Mouse (Mus musculus): ENCODE results near the gene Ralb.

Ralb gene

GRCm38 (mm10) chr1:119457993-119458605 lies 46.5 kb downstream of the Ralb start:
- in situ Hi-C loops (cut with MboI, MseI): no loop called here

DNA sequence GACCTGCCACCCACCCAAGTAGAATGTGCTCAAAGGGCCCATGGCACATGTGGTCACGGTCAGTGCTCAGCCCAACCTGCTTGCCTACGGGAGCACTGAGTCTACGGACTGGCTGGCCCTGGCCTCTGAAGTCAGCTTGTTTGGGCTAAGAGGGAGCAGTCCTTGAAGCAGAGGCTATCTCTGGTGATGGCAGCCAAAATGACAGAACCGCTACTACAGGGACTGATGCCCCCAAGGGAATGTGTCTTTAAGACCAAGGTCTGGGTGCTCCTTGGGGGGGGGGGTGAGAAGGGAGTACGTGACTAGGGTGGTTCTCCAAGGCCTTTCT lies 47.1 kb downstream of the Ralb start:
- in situ Hi-C loops (cut with MboI, MseI): no loop called here

DNA sequence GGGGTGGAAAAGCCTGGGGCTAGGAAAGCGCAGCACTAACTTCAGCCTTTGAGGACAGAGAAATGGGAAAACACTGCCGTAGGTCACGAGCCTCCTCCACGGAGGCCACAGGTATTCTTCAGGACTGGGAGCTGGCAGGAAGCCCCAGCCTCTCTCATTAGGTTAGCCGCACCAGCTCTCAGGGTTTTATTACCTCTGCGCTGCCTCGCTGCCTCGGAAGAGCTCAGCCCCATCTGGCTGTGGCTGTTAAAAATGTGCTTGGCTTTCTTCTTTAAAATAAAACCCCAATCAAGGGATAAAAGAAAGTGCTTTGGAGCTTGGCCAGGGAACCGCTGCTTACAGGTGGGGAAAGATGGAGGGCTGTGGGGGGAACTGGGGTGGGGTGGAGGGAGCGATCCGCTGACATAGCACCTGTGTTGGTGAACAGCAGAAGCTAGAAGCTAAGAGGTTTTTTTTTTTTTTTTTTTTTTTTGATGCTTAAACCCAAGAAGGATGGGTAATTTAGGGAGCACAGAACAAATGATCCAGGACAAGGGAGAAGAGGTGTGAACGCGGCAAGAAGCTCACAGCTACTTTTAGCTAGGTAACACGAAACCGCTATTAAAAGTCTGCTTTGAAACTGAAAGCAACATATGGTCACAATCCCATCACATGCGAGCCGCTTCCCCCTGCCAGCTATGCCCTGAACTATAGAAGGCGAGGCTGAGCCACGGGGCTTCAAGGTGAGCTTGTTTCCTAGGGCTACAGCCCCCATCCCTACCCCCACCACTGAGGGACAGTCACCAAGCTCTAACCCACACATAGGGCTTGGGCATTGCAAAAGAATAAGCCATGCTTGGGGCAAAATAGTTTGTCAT lies 47.7 kb downstream of the Ralb start:
- in situ Hi-C loops (cut with MboI, MseI): no loop called here

- in situ Hi-C loops (cut with MboI, MseI): no loop called here
These were observed 50.9 kb downstream of the Ralb start for GRCm38 (mm10) chr1:119453731-119454130.

GRCm38 (mm10) chr1:119451417-119451816 lies 53.2 kb downstream of the Ralb start:
- in situ Hi-C loops (cut with MboI, MseI): no loop called here

DNA sequence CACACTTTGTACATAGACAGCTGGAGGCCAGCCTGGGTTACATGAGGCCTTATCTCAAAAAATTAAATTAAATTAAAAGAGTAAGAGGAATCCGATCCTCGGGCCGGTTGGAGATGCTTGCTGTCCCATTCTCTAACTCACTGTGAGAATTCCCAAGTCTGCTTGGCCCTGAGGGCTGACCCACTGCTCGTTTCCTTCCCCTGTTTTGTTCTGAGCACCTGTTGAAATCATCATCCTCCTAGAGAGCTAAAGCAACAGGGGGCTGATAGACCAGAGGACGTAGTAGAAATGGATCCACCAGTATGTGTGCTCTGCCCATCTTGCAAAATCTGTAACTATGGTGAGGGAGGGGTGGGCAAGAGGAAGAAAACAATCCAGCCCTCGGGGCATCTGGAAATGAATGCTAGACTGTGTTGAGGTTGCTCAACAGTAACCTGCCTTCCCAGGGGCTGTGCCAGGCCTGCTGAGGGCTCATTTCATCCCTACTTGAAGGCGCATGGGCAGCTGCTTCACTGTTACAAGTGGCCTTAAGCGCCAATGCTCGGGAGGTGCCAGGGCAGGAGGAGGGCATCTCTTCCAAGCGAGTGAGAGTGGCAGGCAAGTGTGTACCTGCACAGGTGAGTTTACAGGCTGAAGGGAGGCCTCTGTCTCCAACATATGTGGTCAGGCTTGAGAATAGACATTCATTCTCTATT lies 53.8 kb downstream of the Ralb start:
- in situ Hi-C loops (cut with MboI, MseI): no loop called here

DNA sequence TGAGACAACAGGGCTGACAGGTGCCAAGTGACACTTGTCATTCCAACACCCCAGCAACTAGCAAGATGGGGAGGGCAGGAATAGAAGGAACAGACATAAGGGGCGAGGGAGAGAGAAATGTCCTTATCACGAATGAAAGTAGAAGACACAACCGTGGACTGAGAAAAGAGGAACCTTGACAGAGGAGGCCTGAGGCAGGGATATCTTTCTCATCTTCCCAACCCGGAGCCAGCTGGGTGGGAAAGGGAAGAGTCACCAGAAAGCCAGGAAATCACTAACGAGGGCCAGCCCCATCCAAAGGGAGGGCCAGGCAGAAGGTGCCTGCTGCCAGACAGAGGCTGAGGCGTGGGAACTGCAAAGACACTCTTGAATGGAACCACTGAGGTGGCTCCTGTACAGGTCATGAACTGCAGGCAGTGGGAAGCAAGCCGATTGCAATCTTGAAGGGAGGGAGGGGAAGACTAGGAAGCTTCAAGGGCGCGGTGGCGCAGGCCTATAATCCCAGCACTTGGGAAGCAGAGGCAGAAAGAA lies 57.8 kb downstream of the Ralb start:
- in situ Hi-C loops (cut with MboI, MseI): no loop called here

DNA sequence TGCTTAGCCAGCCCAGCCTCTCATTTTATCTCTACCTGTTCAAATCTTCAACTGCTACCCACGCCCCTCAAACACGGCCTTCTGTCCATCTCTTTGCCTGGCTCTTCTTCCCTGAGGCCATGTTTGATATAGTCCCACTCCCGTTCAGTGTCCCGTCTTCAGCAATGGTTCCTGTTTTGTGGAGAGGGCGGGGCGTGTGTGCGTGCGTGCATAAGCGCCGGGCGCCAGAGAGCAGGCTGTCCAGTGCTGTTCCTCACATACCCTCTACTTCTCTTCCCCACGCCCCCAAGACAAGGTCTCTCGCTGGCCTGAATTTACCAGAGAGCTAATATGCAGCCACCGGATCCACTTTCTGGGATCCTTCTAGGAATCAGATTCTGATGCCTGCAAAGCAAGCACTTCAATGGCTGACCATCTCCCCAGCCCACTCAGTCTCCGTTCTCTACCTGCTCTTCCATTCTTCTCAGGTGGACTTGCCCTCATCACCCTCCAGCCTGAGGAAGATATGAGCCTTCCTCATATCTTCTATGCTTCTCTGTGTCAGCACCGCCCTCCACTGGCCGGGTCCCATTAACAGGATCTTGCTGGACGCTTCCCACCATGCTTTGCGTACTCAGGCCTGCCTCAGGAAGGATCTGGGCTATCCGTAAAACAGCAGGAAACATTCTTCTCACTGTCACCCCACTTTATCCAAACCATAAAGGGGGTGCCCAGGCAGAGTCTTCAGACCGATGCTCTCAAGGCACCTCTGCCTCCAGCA lies 60.8 kb downstream of the Ralb start:
- in situ Hi-C loops (cut with MboI, MseI): no loop called here

- in situ Hi-C loops (cut with MboI, MseI): no loop called here
These were observed 61.7 kb downstream of the Ralb start for GRCm38 (mm10) chr1:119442901-119443300.

- in situ Hi-C loops (cut with MboI, MseI): no loop called here
These were observed 66.4 kb downstream of the Ralb start for GRCm38 (mm10) chr1:119438105-119438637.

DNA sequence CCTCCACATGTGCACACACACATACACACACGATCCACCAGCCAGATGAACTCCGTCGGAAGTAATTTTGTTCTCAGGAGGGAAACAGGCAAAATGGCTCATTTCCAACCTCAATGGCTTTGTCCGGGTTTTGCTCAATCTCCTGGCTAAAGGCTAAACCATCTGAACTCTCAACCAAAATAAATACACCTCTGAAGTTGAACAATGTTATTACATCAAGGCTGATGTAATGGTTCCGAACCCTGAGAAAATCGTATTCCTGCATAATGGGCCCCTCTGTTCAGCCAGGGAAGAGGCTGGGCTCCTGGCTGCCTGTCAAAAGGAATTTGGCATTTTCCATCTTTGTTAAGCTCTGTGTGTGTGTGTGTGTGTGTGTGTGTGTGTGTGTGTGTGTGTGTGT lies 67.2 kb downstream of the Ralb start:
- in situ Hi-C loops (cut with MboI, MseI): no loop called here

- in situ Hi-C loops (cut with MboI, MseI): no loop called here
These were observed 80.3 kb downstream of the Ralb start for GRCm38 (mm10) chr1:119424141-119424860.

DNA sequence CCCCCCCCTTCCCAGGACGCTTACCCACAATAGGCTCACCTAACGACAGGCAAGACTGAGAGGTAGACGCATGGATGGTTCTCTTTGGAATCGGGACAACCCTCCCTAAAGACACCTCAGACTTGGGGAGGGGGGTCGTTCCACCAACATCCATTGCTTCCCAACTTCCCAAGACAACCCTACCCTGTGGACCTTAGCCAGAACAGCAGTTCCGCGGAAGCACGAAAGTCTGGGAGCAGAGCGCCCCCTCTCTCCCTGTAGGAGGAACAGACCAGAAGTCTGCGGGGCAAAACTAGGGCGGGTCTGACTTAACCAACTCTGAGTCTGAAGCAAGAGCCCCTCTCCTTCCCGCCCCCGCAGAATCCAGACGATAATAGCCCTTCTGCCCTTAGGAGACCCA lies 81.1 kb downstream of the Ralb start:
- in situ Hi-C loops (cut with MboI, MseI): no loop called here

DNA sequence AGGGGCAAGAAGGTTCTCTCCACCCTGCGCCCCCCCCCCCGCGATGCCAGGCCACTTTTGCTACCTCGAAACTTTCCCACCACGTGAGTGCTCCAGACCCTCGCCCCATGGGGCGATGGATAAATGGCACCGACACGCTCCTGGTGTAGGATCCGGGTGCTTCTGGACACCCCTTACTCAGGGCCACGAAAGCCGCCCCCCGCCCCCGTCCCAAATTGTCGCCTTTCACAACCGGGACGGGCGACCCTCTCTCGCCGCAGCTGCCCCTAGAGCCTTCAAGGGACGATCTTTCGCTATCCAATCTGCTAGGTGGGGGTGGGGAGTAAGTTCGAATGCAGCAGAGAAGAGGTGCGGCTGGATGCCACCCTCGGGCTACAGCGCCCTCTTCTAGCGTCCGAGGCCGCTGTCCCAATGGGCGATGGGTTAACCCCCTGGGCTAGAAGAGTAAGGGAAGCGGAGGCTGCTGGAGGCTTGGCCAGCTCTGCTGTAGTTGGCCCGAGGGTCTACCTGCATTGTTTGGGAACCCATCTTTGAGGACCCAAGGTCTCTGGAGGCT lies 82.1 kb downstream of the Ralb start:
- in situ Hi-C loops (cut with MboI, MseI): no loop called here

DNA sequence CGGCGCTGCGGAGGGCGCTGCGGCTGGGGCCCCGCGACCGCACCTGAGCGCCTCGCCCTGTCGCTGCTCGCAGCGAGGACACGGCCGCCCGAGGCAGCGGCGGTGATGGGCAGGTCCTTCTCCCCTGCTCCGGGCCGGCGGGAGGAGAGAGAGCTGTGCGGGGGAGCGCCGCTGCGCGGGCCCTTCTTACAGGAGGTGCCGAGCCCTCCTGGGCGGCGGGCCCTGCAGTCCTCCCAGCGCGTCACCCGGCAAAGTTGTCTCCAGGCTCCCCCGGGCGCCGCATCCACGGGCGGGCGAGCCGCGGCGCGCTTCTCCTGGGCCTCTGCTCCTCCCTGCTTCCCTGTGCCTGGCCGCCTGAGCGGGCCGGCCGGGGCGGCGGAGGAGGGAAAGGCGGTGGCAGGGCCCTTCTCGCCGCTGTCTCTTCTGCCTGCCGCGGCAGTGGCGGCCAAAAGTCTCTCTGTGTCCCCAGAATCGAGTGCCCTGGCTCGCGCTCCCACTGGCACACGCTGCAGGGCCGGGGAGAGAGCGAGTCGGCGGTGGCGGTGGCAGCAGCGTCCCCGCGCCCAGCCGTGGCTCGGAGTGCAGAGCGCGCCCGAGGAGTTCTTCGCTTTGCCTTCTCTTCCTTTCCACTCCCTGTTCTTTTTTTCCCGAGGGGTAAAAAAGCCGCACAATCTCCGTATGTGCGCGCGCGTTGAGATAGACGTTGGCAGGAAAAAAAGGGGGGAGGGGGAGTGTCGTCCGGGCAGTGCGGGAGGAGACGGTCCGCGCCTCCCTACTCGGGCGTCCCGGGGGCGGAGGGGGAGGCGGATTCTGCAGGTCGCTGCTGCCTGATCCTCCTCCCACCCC lies 82.8 kb downstream of the Ralb start, which contains the start of gene Inhbb:
Gene Inhbb, minus strand, starts transcription at position 673 of the 846 bp plus-strand sequence.
- in situ Hi-C loops (cut with MboI, MseI): no loop called here

DNA sequence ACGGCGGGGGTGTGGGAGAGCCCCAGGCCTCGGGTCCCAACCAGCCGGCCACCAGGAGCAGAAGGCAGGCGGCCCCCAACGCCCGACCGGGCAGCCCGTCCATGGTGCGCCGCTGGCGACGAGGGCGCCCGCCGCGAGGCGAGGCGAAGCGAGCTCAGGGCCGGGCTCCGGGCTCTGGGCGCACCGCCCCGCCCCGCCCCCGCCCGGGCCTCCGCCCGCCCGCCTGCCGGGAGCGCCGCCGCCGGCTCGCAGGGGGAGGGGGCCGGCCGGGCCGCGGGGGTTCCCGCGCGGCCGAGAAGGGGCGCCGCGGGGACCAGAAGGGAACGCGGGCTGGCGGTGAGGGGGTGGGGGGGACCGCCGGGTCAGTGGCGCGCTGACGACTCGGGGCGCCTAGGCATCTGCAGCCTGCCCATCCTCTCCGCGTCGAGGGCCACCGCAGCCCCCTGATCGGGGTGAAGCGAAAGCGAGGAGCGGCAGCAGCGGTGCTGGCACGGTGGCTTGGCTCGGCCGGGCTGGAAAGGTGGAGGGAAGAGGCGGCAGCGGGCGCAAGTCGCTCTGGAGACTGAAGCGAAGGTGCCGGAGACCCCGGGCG lies 83.5 kb downstream of the Ralb start:
- in situ Hi-C loops (cut with MboI, MseI): no loop called here
